Mouse (Mus musculus) midbrain, embryonic 16.5 days (tissue): Measurements from ENCODE around the gene Tubd1. TPM values are rescaled to one million over a fixed set of nuclear protein-coding genes. Genes with fewer than 3 reads are reported as not detected.

ENCODE experiments used
- ATAC-seq: fragments of 200-750 bp; cut with Nextera tagmentation; 2 replicates; pipeline ENCODE4 v1.8.0; 2017; ENCODE audit warnings: moderate TSS enrichment
- H3K27ac ChIP-seq: fragments of 300-500 bp; sonication (generic); 2 replicates; pipeline ENCODE4 v1.5.1; 2014; ENCODE audit warnings: mild to moderate bottlenecking, low read length, mixed read lengths
- H3K27me3 ChIP-seq: fragments of 300-500 bp; sonication (generic); 2 replicates; pipeline ENCODE4 v1.6.1; 2014; ENCODE audit warnings: low read depth, low read length, mixed read lengths; ENCODE audit not compliant: control insufficient read depth, insufficient read depth
- H3K36me3 ChIP-seq: fragments of 300-500 bp; sonication (generic); 2 replicates; pipeline ENCODE4 v1.6.1; 2014; ENCODE audit warnings: mild to moderate bottlenecking, low read length, moderate library complexity, mixed read lengths; ENCODE audit not compliant: control insufficient read depth, insufficient read depth
- H3K4me1 ChIP-seq: fragments of 300-500 bp; sonication (generic); 2 replicates; pipeline ENCODE4 v1.6.1; 2014; ENCODE audit warnings: mild to moderate bottlenecking, low read length, mixed read lengths; ENCODE audit not compliant: control insufficient read depth, insufficient read depth
- H3K4me2 ChIP-seq: fragments of 300-500 bp; sonication (generic); 2 replicates; pipeline ENCODE4 v1.6.1; 2014; ENCODE audit warnings: mild to moderate bottlenecking, low read length, mixed read lengths
- H3K4me3 ChIP-seq: fragments of 300-500 bp; sonication (generic); 2 replicates; pipeline ENCODE4 v1.5.1; 2014; ENCODE audit warnings: low read depth, mild to moderate bottlenecking, low read length, moderate library complexity, mixed read lengths
- H3K9ac ChIP-seq: fragments of 300-500 bp; sonication (generic); 2 replicates; pipeline ENCODE4 v1.6.1; 2014; ENCODE audit warnings: low read depth, low read length, mixed read lengths
- H3K9me3 ChIP-seq: fragments of 300-500 bp; sonication (generic); replicated peaks from 2 replicates; pipeline ENCODE4 v1.6.1; 2014; ENCODE audit warnings: mild to moderate bottlenecking, low read length, mixed read lengths; ENCODE audit not compliant: control insufficient read depth, poor library complexity, severe bottlenecking
- WGBS: fragments of 180-500 bp; shearing (Covaris S2); extraction: QIAGEN DNeasy Blood & Tissue Kit; methylation state at CpG from one replicate; pipeline ENCODE4 v1.1.7; 2014; 5-methylcytosine and 5-hydroxymethylcytosine counted together
- polyA plus RNA-seq: library from polyadenylated mRNA; unstranded; fragments of >200 nt; fragmentation: Nextera tagmentation; extraction: Ambion mirVana; gene quantifications from 2 replicates; pipeline ENCODE4 v1.2.1, GENCODE M21; 2015

Gene Tubd1
- polyA plus RNA-seq, 1 experiment from 2014 or later: 6.4 TPM

DNA sequence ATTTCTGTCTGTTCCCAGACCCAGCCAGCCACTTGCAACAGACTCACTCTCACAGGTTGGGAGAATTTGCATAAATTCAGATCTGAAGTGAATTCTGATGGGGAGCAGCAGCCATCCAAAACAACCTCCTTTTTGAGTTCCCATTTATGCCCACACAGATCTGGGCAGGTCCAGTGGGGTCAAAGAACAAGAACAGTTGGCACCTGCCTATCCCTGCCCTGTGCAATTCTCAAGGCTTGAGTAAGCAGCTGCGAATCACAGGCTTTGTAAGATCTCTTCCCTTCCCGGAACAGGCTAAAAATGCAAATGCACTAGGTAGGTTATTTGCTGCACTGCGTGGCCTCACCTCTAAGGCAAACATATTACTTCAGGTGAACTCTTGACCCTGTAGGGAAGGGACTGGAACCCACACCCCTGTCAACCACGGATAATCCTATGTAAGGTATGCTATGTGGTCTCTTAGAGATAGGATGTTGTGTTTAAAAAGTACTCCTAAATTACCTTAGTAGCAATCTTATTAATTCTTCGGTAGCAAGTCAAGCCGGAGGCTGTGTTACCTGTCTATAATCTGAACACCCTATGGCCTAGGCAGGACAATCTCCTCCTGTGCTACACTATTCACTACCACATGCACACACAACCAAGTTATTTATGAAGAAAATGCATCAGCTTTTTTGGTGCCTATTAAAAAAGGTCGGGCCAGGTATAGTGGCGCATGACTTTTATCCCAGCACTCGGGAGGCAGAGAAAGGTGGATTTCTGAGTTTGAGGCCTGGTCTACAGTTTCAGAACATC, 35.7 kb downstream of the Tubd1 start:
- no peak overlapping the region for H3K9ac ChIP-seq
- ATAC-seq: no peak
- no peaks in the 10 kb centered on the region for H3K36me3 ChIP-seq
- 90% methylated on average over 9 of the region's 9 CpGs for WGBS
- no peaks in the 10 kb centered on the region for H3K9me3 ChIP-seq
- H3K27ac ChIP-seq: no peak overlapping the region
- no peaks in the 10 kb centered on the region for H3K4me1 ChIP-seq
- H3K4me2 ChIP-seq: no peak overlapping the region
- no peaks in the 10 kb centered on the region for H3K27me3 ChIP-seq
- no peak overlapping the region for H3K4me3 ChIP-seq

GRCm38 (mm10) chr11:86581250-86581753, 36.5 kb downstream of the Tubd1 start:
- 64% methylated on average over 11 of the region's 11 CpGs for WGBS
- no peaks in the 10 kb centered on the region for H3K4me1 ChIP-seq
- H3K36me3 ChIP-seq: no peaks in the 10 kb centered on the region
- no peaks in the 10 kb centered on the region for H3K27me3 ChIP-seq
- no peak overlapping the region for H3K27ac ChIP-seq
- no peak overlapping the region for H3K4me2 ChIP-seq
- H3K9me3 ChIP-seq: no peaks in the 10 kb centered on the region
- no peak overlapping the region for H3K9ac ChIP-seq
- ATAC-seq: no peak
- H3K4me3 ChIP-seq: no peak overlapping the region

- Histone ChIP-seq H3K9me3 (no peaks in the 10 kb centered on the region), H3K4me2 (no peak overlapping the region), H3K9ac (no peak overlapping the region), H3K27ac (no peak overlapping the region), H3K36me3 (no peaks in the 10 kb centered on the region), H3K4me3 (no peak overlapping the region), H3K4me1 (no peaks in the 10 kb centered on the region), H3K27me3 (no peaks in the 10 kb centered on the region)
- 94% methylated on average over 12 of the region's 12 CpGs for WGBS
- no peak for ATAC-seq
These were observed 37.3 kb downstream of the Tubd1 start for GRCm38 (mm10) chr11:86581943-86582542.

DNA sequence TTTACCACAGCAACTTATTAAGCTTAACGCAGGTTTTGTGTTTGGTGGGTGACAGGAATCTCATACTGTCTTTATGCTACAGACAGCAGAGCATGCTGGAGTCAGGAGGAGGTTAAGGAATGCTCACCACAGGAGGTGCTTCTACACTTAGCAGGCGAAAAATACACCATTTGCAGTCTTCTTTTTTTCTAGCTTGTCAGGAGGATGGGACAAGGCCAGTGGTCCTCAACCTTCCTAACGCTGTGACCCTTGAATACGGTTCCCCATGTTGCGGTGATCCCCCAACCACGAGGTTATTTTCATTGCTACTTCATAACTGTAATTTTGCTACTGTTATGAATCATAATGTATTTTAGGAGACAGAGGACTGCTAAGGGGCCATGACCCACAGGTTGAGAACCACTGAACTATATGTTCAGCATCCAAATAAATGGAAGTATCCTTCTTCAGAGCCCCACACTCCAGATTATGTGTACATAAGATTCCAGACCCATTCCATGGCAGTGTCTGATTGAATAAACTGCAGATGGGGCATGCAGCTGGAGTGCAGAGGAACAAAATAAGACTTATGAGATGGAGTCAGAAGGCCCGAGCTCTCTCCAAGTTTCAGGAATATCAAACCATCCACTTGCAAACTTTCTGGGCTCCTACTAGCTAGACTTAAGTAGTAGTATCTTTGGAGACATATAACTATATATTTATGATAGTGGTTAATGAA, 37.9 kb downstream of the Tubd1 start:
- H3K4me1 ChIP-seq: peaks cover 3% of the 10 kb centered on the region; the same call in 1 of the 2 replicates
- H3K9me3 ChIP-seq: no peaks in the 10 kb centered on the region
- H3K36me3 ChIP-seq: no peaks in the 10 kb centered on the region
- no peak overlapping the region for H3K4me3 ChIP-seq
- H3K27me3 ChIP-seq: no peaks in the 10 kb centered on the region
- ATAC-seq: no peak
- H3K27ac ChIP-seq: no peak overlapping the region
- no peak overlapping the region for H3K4me2 ChIP-seq
- 88% methylated on average over 7 of the region's 7 CpGs for WGBS
- H3K9ac ChIP-seq: no peak overlapping the region

- H3K4me3 ChIP-seq: no peak overlapping the region
- H3K27me3 ChIP-seq: no peaks in the 10 kb centered on the region
- no peaks in the 10 kb centered on the region for H3K36me3 ChIP-seq
- H3K4me1 ChIP-seq: peaks cover 3% of the 10 kb centered on the region; the same call in 1 of the 2 replicates
- no peak overlapping the region for H3K27ac ChIP-seq
- H3K4me2 ChIP-seq: no peak overlapping the region
- H3K9me3 ChIP-seq: no peaks in the 10 kb centered on the region
- ATAC-seq: no peak
- WGBS: 88% methylated on average over 3 of the region's 3 CpGs
- no peak overlapping the region for H3K9ac ChIP-seq
These were observed 38.6 kb downstream of the Tubd1 start for GRCm38 (mm10) chr11:86583313-86583825.

DNA sequence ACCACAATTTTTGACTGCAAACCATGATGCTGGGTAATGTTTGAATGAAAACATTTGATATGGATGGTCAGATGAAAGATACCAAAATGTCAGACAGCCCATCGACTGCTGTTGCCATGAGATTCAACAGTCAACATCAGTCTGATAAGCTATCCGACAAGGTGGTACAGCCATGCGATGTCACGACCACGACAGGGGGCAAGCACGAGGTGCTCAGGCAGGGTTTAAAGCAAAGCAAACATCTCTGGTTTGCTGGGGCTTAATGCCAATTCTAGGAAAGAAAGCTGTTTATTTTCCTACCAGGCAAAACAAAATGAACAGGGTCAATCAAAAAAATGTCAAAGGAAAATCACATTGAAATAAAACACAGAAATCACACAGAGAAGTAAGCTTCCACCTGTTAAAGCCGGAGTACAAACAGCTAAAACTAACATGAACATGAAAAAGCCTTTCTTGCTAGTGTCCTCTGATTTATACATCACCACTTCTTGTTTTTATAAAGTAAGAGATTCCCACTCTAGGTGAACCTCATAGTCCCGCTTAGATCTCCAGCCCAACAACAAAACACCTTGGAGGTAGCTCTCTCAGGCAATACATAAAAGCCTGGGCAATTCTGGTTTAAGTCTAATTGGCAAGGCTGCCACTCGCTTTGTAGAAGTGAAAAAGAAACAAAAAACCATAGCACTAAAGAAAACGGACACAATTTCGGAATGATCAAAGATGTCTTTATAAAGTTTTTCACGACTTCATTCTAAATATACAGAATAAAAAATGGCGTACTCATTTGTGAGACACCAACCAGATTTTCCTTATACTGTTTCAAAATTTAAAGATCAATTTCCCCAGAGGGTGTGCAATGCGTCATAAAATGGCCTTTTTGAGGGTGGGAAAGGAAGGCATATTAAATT, 39.5 kb downstream of the Tubd1 start:
- Histone ChIP-seq H3K27me3 (no peaks in the 10 kb centered on the region), H3K4me2 (no peak overlapping the region), H3K9ac (no peak overlapping the region), H3K9me3 (no peaks in the 10 kb centered on the region), H3K36me3 (no peaks in the 10 kb centered on the region), H3K27ac (no peak overlapping the region), H3K4me1 (peaks cover 3% of the 10 kb centered on the region; the same call in 1 of the 2 replicates), H3K4me3 (no peak overlapping the region)
- 92% methylated on average over 14 of the region's 14 CpGs for WGBS
- ATAC-seq: no peak

- Histone ChIP-seq H3K4me2 (no peak overlapping the region), H3K4me3 (no peak overlapping the region), H3K27ac (no peak overlapping the region), H3K4me1 (peaks cover 3% of the 10 kb centered on the region; the same call in 1 of the 2 replicates), H3K27me3 (no peaks in the 10 kb centered on the region), H3K36me3 (no peaks in the 10 kb centered on the region), H3K9me3 (no peaks in the 10 kb centered on the region), H3K9ac (no peak overlapping the region)
- 58% methylated on average over 7 of the region's 7 CpGs for WGBS
- ATAC-seq: no peak
These were observed 40.3 kb downstream of the Tubd1 start for GRCm38 (mm10) chr11:86584898-86585597.

DNA sequence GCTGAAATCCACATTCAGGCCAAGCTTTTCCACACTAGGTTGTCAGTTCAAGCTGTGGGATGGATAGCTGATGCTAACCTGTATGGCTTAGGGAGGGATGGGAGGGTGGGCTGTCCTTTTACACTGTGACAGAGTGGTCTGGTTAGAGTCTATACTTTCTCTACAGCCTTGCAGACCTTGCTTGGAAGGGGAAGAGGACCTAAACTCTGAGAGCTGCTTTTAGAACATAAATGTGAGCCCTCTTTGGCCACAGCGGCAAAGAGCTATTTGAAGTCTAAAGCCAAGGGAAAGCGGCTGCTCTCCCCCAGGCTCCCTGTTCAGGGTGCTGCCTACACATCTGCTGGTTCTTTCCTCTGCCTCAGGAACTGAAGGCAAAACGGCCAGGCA, 40.8 kb downstream of the Tubd1 start:
- no peak overlapping the region for H3K27ac ChIP-seq
- no peak overlapping the region for H3K4me2 ChIP-seq
- peaks cover 3% of the 10 kb centered on the region; the same call in 1 of the 2 replicates for H3K4me1 ChIP-seq
- no peaks in the 10 kb centered on the region for H3K9me3 ChIP-seq
- no peaks in the 10 kb centered on the region for H3K36me3 ChIP-seq
- no peak overlapping the region for H3K9ac ChIP-seq
- no peak for ATAC-seq
- no peaks in the 10 kb centered on the region for H3K27me3 ChIP-seq
- WGBS: 45% methylated on average over 3 of the region's 3 CpGs
- no peak overlapping the region for H3K4me3 ChIP-seq
